Mouse (Mus musculus) small intestine, adult 2 months (tissue): ENCODE data around the gene Tmf1. TPM values are rescaled to one million over a fixed set of nuclear protein-coding genes. Genes with fewer than 3 reads are reported as not detected.

ENCODE experiments used
- H3K27ac ChIP-seq: fragments of 200-500 bp; 2 replicates; pipeline ENCODE4 v1.5.1; 2012; ENCODE audit warnings: low read depth, low read length, control low read depth, inconsistent platforms; ENCODE audit not compliant: insufficient read depth
- H3K27me3 ChIP-seq: fragments of 200-500 bp; 2 replicates; pipeline ENCODE4 v1.6.1; 2012; ENCODE audit warnings: mild to moderate bottlenecking, moderate library complexity, low read length, inconsistent platforms; ENCODE audit not compliant: control insufficient read depth, insufficient read depth
- H3K36me3 ChIP-seq: fragments of 200-500 bp; 2 replicates; pipeline ENCODE4 v1.6.1; 2012; ENCODE audit warnings: mild to moderate bottlenecking, low read length, control low read depth, inconsistent platforms; ENCODE audit not compliant: control insufficient read depth, insufficient read depth
- H3K4me1 ChIP-seq: fragments of 200-500 bp; 2 replicates; pipeline ENCODE4 v1.6.1; 2012; ENCODE audit warnings: low read length, inconsistent platforms, mixed read lengths; ENCODE audit not compliant: control insufficient read depth, insufficient read depth, insufficient read length
- H3K4me3 ChIP-seq: fragments of 200-500 bp; 2 replicates; pipeline ENCODE4 v1.5.1; 2012; ENCODE audit warnings: low read depth, mild to moderate bottlenecking, control low read depth, inconsistent platforms, low read length, moderate library complexity
- CTCF ChIP-seq: fragments of 200-500 bp; IDR thresholded peaks from 2 replicates; pipeline ENCODE4 v1.5.1; 2012; ENCODE audit warnings: low read depth, mild to moderate bottlenecking, control low read depth, inconsistent platforms, low read length, moderate library complexity, mixed read lengths; ENCODE audit not compliant: insufficient replicate concordance, insufficient read length; ENCODE audit errors: extremely low read depth
- POLR2A ChIP-seq: fragments of 200-500 bp; IDR thresholded peaks from 2 replicates; pipeline ENCODE4 v1.6.1; 2012; ENCODE audit warnings: low read depth, mild to moderate bottlenecking, control low read depth, inconsistent platforms, low read length, moderate library complexity
- WGBS: fragments of 180-500 bp; shearing (Covaris S2); methylation state at CpG from one replicate; pipeline ENCODE4 v1.1.7; 2018; 5-methylcytosine and 5-hydroxymethylcytosine counted together
- polyA plus RNA-seq: library from polyadenylated mRNA; depleted of rRNA; stranded (reverse); fragments of >200 nt; gene quantifications from 2 replicates; pipeline ENCODE4 v1.2.3, GENCODE M21; 2012; rRNA removed

The Tmf1 gene
- polyA plus RNA-seq, result 1.2 and 2.3 TPM in 2 replicates

DNA sequence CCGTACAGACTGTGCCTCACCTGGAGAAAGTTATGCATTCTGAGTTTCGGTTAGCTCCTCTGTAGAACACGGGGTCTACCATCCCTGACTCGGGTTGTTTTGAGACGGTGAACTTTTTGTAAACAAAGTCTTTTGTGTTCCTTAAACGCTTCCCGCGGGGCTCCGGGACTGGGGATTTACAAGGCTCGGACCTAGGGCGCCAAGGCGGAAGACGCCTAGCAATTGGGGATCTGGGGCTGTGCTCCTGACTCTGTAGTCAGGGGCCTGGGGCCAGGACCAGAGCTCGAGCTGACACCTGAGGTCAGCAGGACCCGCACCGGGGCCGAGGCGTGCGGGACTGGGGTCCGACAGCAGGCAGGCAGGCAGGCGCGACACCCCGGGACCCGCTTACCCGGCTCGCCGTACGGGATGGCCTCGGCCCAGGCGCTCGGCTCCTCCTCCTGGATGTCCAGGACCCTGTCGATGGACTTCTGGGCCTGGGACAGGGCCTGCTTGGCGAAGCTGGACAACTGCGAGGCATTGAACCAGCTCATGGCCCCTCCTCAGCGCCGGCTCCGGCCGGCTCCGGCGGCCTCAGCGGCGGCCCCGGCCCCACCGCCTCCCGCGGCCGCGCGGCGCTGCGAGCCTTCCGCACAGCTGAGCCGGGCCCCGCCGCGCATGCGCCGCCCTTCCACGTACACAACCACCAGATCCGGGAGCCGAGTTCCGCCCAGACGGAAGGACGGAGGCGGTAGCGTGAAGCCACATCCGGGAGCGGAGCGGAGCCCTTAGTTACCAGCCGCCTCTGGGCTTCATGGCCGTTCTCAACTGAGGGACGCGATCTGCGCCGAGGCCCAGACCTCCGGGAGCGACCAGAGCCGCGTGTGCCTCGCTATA is at the start of gene Tmf1:
Tmf1 (minus strand) TSS at position 632 of the 876 bp plus-strand sequence.
- Histone ChIP-seq H3K27me3 (no peaks in the 10 kb centered on the region), H3K36me3 (peaks cover 15% of the 10 kb centered on the region), H3K4me1 (no peaks in the 10 kb centered on the region), H3K27ac (peak within 1 kb of the TSS; percentile 77), H3K4me3 (peak within 1 kb of the TSS; percentile 81)
- under 1% methylated on average over 80 of the region's 80 CpGs for WGBS
- TF ChIP-seq POLR2A, result peak; percentile 69
- no peak for TF ChIP-seq CTCF

- H3K4me1 ChIP-seq, result peaks cover 5% of the 10 kb centered on the region; the same call in 1 of the 2 replicates
- no peaks in the 10 kb centered on the region for H3K27me3 ChIP-seq
- WGBS, result 97% methylated on average over 9 of the region's 9 CpGs
- TF ChIP-seq CTCF, result no peak
- no peak for TF ChIP-seq POLR2A
- H3K4me3 ChIP-seq, result no peak overlapping the region
- peaks cover 29% of the 10 kb centered on the region for H3K36me3 ChIP-seq
- no peak overlapping the region for H3K27ac ChIP-seq
Measured at GRCm38 (mm10) chr6:97227067-97227847, 48.3 kb upstream of the Tmf1 start.

DNA sequence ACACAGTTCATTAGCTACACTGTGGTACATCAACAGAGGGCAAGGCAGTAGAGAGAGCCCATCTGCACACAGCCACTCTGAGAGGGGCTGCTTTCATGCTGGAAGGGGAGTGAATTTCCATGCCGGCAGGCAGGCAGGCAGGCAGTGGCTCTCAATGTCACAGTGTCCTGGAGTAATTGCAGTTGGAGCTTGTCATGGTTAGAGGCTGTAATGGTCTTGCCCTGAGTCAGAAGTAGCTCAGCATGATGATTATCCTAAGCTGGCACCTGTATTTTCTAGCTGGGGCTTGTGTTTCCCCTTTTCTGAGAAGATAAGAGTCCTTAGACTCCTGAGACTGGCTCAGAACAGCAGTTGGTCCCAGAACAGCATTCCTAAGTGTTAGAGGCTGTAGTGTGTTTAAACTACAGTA is 47.2 kb upstream of the Tmf1 start:
- WGBS, result 76% methylated on average over 1 of the region's 1 CpGs
- H3K4me1 ChIP-seq, result peaks cover 11% of the 10 kb centered on the region; the same call in 1 of the 2 replicates
- no peak overlapping the region for H3K4me3 ChIP-seq
- no peak overlapping the region for H3K27ac ChIP-seq
- peaks cover 19% of the 10 kb centered on the region for H3K36me3 ChIP-seq
- TF ChIP-seq POLR2A (no peak), CTCF (no peak)
- H3K27me3 ChIP-seq, result no peaks in the 10 kb centered on the region

DNA sequence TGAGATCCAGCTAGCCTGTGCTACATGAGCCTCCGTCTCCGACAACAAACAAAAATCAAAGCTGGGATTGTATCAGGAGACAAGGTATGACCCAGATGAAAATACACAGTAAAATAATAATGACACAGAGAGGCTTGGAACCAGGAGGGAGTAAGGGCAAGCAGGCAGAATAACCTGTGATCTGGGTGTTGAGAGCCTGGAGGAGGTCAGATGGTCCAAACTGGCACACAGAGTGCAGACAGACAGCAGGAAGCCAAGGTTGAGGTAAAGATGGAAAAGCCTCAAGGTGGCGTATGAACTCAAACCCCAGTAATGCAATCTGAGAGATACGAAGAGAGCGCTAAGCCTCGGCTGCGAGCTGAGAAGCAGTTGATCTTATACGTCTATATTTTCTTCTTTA is 45.6 kb upstream of the Tmf1 start:
- Histone ChIP-seq H3K27me3 (no peaks in the 10 kb centered on the region), H3K27ac (no peak overlapping the region), H3K4me1 (peaks cover 11% of the 10 kb centered on the region; the same call in 1 of the 2 replicates), H3K4me3 (no peak overlapping the region), H3K36me3 (peaks cover 8% of the 10 kb centered on the region)
- TF ChIP-seq CTCF (no peak), POLR2A (no peak)
- 94% methylated on average over 8 of the region's 8 CpGs for WGBS

GRCm38 (mm10) chr6:97223566-97223965 is 44.6 kb upstream of the Tmf1 start:
- Histone ChIP-seq H3K27me3 (no peaks in the 10 kb centered on the region), H3K27ac (no peak overlapping the region), H3K4me3 (no peak overlapping the region), H3K4me1 (peaks cover 11% of the 10 kb centered on the region; the same call in 1 of the 2 replicates), H3K36me3 (peaks cover 4% of the 10 kb centered on the region)
- WGBS, result 83% methylated on average over 4 of the region's 4 CpGs
- TF ChIP-seq CTCF, result no peak
- TF ChIP-seq POLR2A, result no peak

DNA sequence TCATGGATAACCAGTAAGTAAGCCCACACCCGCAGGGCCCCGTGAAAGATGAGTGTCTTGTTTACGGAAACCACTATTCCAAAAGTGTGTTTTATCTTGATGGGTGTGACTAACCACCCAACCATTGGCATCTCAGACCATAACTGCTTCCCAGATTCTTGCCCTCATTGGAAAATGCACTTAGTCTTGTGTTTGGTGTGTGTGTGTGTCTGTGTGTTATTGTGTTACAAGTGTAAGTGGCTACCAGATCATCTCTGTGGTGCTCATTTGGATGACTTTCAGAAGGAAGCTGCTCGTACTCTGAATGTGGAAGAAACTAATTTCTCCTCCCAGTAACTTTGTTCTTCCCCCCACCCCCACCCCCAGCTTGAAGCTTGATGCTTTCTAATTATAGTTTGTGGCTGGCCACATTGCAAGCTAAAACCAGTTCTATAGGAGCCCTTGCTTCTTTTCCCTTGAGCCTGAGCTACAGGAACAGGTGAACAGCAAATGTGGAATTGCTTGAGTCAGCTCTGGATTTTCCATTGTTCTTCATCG is 44.1 kb upstream of the Tmf1 start:
- Histone ChIP-seq H3K27ac (peak overlapping the region; percentile 12; the same call in 1 of the 2 replicates), H3K27me3 (no peaks in the 10 kb centered on the region), H3K4me3 (no peak overlapping the region), H3K4me1 (peaks cover 11% of the 10 kb centered on the region; the same call in 1 of the 2 replicates), H3K36me3 (peaks cover 4% of the 10 kb centered on the region)
- WGBS, result 45% methylated on average over 5 of the region's 5 CpGs
- TF ChIP-seq CTCF (no peak), POLR2A (no peak)
